Mouse (Mus musculus): ENCODE results near the gene Hdgf.

DNA sequence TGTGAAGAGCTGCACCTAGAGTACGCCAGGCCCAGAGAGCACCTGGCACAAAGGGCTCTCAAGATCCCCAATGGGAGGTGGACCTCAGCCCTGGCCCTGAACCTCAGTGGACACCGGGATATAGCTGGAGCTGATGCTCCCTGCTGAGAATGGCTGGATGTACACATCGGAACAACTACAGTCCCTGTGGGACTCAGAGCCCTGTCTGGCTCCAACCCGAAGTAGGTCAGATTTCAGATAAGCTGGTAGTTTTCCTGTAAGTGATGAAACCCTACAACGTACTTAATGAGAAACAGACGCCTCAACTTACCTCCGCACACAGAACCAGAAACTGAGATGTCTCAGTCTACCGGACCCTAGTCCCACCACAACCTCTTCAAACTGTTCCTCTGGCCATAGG is 48.5 kb upstream of the Hdgf start:
- TF ChIP-seq CTCF (IDR thresholded peaks at IDR 0.05; ENCODE audit: borderline replicate concordance, control insufficient read depth, extremely low read depth, insufficient read depth, low read length, poor library complexity) (no peak), POLR2A (IDR thresholded peaks at IDR 0.05; ENCODE audit: control insufficient read depth, extremely low read depth, insufficient read depth, low read length, poor library complexity) (no peak)

Measured in thymus, adult 2 months (tissue).